Mouse (Mus musculus) myocyte (in vitro differentiated cells): ENCODE measurements around the gene Gga3.

Experiments used
- CEBPB ChIP-seq: IDR thresholded peaks from 2 replicates; pipeline ENCODE4 v1.6.1; 2011; ENCODE audit warnings: mild to moderate bottlenecking, moderate library complexity; ENCODE audit not compliant: poor library complexity, insufficient read depth, severe bottlenecking
- E2F4 ChIP-seq: IDR thresholded peaks from one replicate; pipeline ENCODE4 v1.6.1; 2011; ENCODE audit warnings: mild to moderate bottlenecking, control low read depth, moderate library complexity; ENCODE audit not compliant: insufficient read depth
- MAX ChIP-seq: IDR thresholded peaks from one replicate; pipeline ENCODE4 v1.6.1; 2011; ENCODE audit warnings: low read depth, mild to moderate bottlenecking, control low read depth
- MYOD1 ChIP-seq, 3 experiments: IDR thresholded peaks; one replicate each; pipeline ENCODE4 v1.6.1; 2011; ENCODE audit warnings: control low read depth in 2 of 3, low read depth in 2 of 3, mild to moderate bottlenecking in 2 of 3, moderate library complexity in 1 of 3; ENCODE audit not compliant: insufficient read length in 2 of 3, control insufficient read depth in 1 of 3
- MYOG ChIP-seq, 3 experiments: IDR thresholded peaks; one replicate each; pipeline ENCODE4 v1.6.1; 2011; ENCODE audit warnings: control low read depth in 2 of 3, low read depth in 2 of 3, mild to moderate bottlenecking in 2 of 3; ENCODE audit not compliant: insufficient read length in 2 of 3, control insufficient read depth in 1 of 3, insufficient read depth in 1 of 3
- POLR2A ChIP-seq: IDR thresholded peaks from one replicate; pipeline ENCODE4 v1.6.1; 2011; ENCODE audit warnings: low read depth, mild to moderate bottlenecking, control low read depth, moderate library complexity; ENCODE audit not compliant: insufficient read length
- POLR2AphosphoS2 ChIP-seq: IDR thresholded peaks from one replicate; pipeline ENCODE4 v1.6.1; 2011; ENCODE audit warnings: low read depth, control low read depth; ENCODE audit not compliant: insufficient read length
- REST ChIP-seq: IDR thresholded peaks from one replicate; pipeline ENCODE4 v1.6.1; 2011; ENCODE audit warnings: mild to moderate bottlenecking, control low read depth, moderate library complexity; ENCODE audit not compliant: insufficient read depth, insufficient read length
- SRF ChIP-seq: IDR thresholded peaks from one replicate; pipeline ENCODE4 v1.6.1; 2011; ENCODE audit warnings: low read depth; ENCODE audit not compliant: control insufficient read depth, insufficient read length
- TCF12 ChIP-seq: IDR thresholded peaks from one replicate; pipeline ENCODE4 v1.6.1; 2011; ENCODE audit warnings: mild to moderate bottlenecking, control low read depth; ENCODE audit not compliant: poor library complexity, insufficient read depth, severe bottlenecking
- TCF3 ChIP-seq: IDR thresholded peaks from one replicate; pipeline ENCODE4 v1.6.1; 2011; ENCODE audit warnings: low read depth, control low read depth; ENCODE audit not compliant: insufficient read length
- USF1 ChIP-seq: IDR thresholded peaks from one replicate; pipeline ENCODE4 v1.6.1; 2011; ENCODE audit warnings: low read depth, mild to moderate bottlenecking, control low read depth, moderate library complexity

DNA sequence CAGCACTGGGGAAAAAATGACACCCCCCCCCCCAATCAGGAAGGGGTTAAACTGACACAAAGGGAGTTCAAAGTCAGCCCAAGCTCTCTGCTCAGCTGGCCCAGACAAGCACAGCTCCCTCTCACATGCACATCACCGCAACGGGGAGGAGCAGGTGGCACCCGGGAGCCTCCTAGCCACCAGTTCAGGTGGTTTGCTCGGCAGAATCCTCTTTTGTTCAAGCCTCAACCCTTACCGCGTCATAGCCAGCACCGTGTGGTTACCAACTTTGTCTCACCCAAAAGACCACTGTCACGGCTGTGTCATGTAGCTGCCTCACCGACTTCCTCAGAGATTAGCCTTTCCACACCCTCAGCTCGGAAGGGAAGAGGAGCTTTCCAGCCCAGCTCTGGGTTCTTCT lies 39.4 kb upstream of the Gga3 start:
- TF ChIP-seq POLR2A, result no peak
- no peak for TF ChIP-seq E2F4
- TF ChIP-seq USF1, result no peak
- no peak for TF ChIP-seq MAX
- TF ChIP-seq TCF12, result no peak
- TF ChIP-seq MYOD1 (IDR thresholded peaks at IDR 0.05; ENCODE audit: control insufficient read depth in 1 of 3, insufficient read length in 2 of 3, low read depth in 2 of 3), result no peak
- no peak for TF ChIP-seq POLR2AphosphoS2
- no peak for TF ChIP-seq REST
- TF ChIP-seq TCF3, result no peak
- no peak for TF ChIP-seq SRF
- no peak for TF ChIP-seq MYOG (IDR thresholded peaks at IDR 0.05; ENCODE audit: control insufficient read depth in 1 of 3, insufficient read depth in 1 of 3, insufficient read length in 2 of 3, low read depth in 2 of 3)
- no peak for TF ChIP-seq CEBPB
